Mouse (Mus musculus) erythroblast, embryonic 14.5 days (primary cell): ENCODE measurements around the gene Tfb2m. TPM values are rescaled to one million over a fixed set of nuclear protein-coding genes. Genes with fewer than 3 reads are reported as not detected.

Experiments
- H3K27me3 ChIP-seq: 2 replicates; pipeline ENCODE4 v1.6.1; 2012; ENCODE audit warnings: inconsistent platforms; ENCODE audit not compliant: control insufficient read depth
- H3K36me3 ChIP-seq: 2 replicates; pipeline ENCODE4 v1.6.1; 2012; ENCODE audit warnings: mild to moderate bottlenecking, inconsistent platforms; ENCODE audit not compliant: control insufficient read depth
- H3K4me1 ChIP-seq: 2 replicates; pipeline ENCODE4 v1.6.1; 2012; ENCODE audit warnings: inconsistent platforms; ENCODE audit not compliant: control insufficient read depth
- H3K4me3 ChIP-seq: replicated peaks from 2 replicates; pipeline ENCODE3; 2012; ENCODE audit warnings: moderate library complexity, mild to moderate bottlenecking, inconsistent platforms
- H3K9me3 ChIP-seq: 2 replicates; pipeline ENCODE4 v1.6.1; 2012; ENCODE audit warnings: low read length, inconsistent platforms, mixed read lengths; ENCODE audit not compliant: control insufficient read depth
- GATA1 ChIP-seq: IDR thresholded peaks from 2 replicates; pipeline ENCODE4 v1.6.1; 2012; ENCODE audit warnings: low read length, inconsistent platforms, mixed read lengths
- TAL1 ChIP-seq: IDR thresholded peaks from 3 replicates; pipeline ENCODE4 v1.6.1; 2012; ENCODE audit warnings: low read length, inconsistent platforms, mixed read lengths
- polyA plus RNA-seq: library from polyadenylated mRNA; stranded (reverse); fragments of >175 nt; gene quantifications from 2 replicates; pipeline ENCODE4 v1.2.3, GENCODE M21; 2012

Gene Tfb2m
- polyA plus RNA-seq, 1 experiment, result 0.32 TPM

DNA sequence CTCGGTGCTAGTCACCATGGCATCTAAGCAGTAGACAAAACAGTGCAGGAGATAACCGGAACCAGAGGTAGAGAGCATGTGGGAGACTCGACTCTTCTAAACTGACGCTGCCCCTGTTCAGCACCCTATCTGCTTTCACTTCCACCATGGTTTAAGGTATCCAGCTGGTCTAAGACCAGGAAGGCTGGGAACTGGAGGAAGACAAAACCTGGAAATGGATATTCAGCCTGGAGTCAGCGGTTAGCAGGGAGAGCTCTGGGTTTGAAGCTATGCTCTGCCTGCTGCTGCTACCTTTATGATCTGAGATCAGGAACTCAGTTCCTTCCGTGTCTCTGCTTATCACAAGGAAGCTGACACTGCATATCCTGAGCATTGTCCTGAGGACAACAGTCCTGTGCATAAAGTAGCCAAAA, 36.0 kb upstream of the Tfb2m start:
- no peak overlapping the region for H3K4me3 ChIP-seq
- H3K9me3 ChIP-seq, result no peaks in the 10 kb centered on the region
- no peak for TF ChIP-seq TAL1
- TF ChIP-seq GATA1, result no peak
- H3K36me3 ChIP-seq, result peaks cover 50% of the 10 kb centered on the region
- peaks cover 59% of the 10 kb centered on the region for H3K4me1 ChIP-seq
- H3K27me3 ChIP-seq, result no peaks in the 10 kb centered on the region

DNA sequence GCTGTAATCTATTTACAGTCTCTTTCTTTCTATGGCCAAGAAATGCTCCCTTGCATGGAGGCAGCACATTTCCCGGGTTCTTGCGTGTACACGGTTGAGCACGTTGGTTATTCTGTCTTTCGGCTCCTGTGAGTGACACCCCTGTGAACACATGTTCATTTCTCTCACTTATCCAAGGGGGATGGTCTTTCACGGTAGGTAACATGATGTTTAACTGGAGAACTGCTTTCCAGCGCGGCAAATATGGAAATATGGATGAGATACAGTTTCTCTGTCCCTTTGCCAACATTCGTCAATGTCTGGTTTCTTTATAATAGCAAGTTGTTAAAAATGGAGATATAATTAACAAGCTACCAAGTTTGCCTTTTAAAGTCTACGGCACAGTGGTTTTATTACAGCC, 35.4 kb upstream of the Tfb2m start:
- H3K4me3 ChIP-seq, result no peak overlapping the region
- H3K36me3 ChIP-seq, result peaks cover 50% of the 10 kb centered on the region
- no peak for TF ChIP-seq TAL1
- TF ChIP-seq GATA1, result no peak
- H3K27me3 ChIP-seq, result no peaks in the 10 kb centered on the region
- H3K4me1 ChIP-seq, result peaks cover 59% of the 10 kb centered on the region
- no peaks in the 10 kb centered on the region for H3K9me3 ChIP-seq

DNA sequence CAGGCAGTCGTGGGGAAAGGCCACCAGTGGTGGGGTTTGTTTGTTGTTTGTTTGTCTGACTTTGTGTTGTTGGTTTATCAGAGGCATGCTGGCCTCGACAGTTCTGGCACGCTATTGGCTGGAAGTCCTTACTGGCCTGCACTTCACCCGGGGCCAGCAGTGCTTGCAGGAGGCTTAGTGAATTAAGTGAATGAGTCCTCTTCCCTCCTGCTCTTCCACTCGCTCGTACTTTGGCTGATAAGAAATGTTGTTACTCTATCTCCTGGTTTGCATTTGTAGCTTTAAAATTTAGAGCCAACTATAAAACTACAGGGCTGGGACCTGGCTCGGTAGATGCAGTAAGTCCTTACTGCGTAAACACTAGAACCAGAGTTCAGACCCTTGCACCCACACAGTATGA, 34.1 kb upstream of the Tfb2m start:
- Histone ChIP-seq H3K4me3 (no peak overlapping the region), H3K36me3 (peaks cover 56% of the 10 kb centered on the region), H3K4me1 (peaks cover 60% of the 10 kb centered on the region), H3K9me3 (no peaks in the 10 kb centered on the region), H3K27me3 (no peaks in the 10 kb centered on the region)
- no peak for TF ChIP-seq TAL1
- no peak for TF ChIP-seq GATA1

GRCm38 (mm10) chr1:179578625-179579024, 32.6 kb upstream of the Tfb2m start:
- Histone ChIP-seq H3K36me3 (peaks cover 65% of the 10 kb centered on the region), H3K4me3 (no peak overlapping the region), H3K9me3 (no peaks in the 10 kb centered on the region), H3K4me1 (peaks cover 61% of the 10 kb centered on the region), H3K27me3 (no peaks in the 10 kb centered on the region)
- TF ChIP-seq GATA1, result no peak
- no peak for TF ChIP-seq TAL1

DNA sequence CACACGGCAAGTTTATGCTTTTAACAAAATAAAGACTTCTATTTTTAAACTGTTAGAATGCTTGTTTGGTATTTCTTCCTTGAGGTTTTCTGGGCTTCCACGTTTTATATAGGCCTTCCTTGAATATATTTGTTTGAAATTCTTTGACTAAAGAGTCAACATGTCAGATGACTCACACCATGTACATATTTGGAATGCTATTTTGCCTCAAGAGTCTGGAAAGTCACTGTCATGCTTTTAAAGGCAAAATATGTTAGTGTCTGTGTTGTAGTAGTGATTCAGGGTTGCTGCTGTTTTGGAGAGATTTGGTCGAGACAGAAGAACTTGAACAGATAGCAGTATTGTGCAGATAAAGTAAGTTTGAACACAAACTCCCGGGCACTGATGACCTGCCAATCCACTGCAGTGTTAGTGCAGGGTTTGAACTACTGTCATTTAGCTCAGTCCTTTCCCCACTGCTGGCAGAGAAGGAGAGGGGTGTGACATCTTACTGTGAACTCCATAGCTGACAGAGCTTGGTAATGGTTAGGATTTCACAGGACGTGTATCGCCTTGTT, 27.7 kb upstream of the Tfb2m start:
- H3K36me3 ChIP-seq, result peaks cover 29% of the 10 kb centered on the region
- TF ChIP-seq TAL1 (no peak), GATA1 (no peak)
- peaks cover 36% of the 10 kb centered on the region for H3K4me1 ChIP-seq
- no peaks in the 10 kb centered on the region for H3K9me3 ChIP-seq
- H3K27me3 ChIP-seq, result no peaks in the 10 kb centered on the region
- no peak overlapping the region for H3K4me3 ChIP-seq

DNA sequence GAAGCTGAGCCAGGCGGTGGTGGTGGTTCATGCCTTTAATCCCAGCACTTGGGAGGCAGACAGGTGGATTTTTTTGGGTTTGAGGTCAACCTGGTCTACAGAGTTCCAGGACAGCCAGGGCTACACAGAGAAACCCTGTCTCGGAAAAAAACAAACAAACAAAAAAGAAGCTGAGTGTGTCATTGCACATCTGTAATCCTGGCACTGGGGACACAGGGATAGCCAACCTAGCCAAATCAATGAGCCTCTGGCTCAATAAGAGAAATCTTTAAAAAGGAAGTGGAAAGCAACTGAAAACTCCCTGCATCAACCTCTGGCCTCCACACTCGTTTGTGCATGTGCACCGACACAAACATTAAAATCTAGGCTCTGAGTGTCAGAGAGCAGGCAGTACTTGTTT, 25.6 kb upstream of the Tfb2m start:
- Histone ChIP-seq H3K9me3 (no peaks in the 10 kb centered on the region), H3K4me3 (no peak overlapping the region), H3K4me1 (peaks cover 39% of the 10 kb centered on the region), H3K36me3 (peaks cover 24% of the 10 kb centered on the region), H3K27me3 (no peaks in the 10 kb centered on the region)
- no peak for TF ChIP-seq TAL1

DNA sequence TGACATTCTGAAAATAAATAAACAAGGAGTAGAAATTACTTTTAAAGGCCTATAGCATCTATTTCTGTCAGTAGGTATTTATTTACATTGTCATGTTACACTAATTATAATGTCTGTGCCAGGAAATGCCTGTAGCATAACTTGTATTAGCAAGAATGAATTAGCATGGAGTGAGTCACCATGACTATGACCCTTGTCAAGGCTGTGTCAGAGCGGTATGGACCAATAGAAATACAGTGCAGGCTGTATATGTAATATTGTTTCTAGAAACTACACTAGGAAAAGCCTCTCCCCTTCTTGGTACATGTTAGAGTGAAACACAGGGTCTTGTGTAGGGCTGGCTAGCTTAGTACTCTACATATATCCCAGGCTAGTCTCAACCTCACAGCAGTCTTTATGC, 24.4 kb upstream of the Tfb2m start:
- Histone ChIP-seq H3K4me3 (no peak overlapping the region), H3K36me3 (peaks cover 22% of the 10 kb centered on the region), H3K9me3 (no peaks in the 10 kb centered on the region), H3K4me1 (peaks cover 43% of the 10 kb centered on the region), H3K27me3 (no peaks in the 10 kb centered on the region)
- TF ChIP-seq GATA1, result no peak
- TF ChIP-seq TAL1, result no peak

DNA sequence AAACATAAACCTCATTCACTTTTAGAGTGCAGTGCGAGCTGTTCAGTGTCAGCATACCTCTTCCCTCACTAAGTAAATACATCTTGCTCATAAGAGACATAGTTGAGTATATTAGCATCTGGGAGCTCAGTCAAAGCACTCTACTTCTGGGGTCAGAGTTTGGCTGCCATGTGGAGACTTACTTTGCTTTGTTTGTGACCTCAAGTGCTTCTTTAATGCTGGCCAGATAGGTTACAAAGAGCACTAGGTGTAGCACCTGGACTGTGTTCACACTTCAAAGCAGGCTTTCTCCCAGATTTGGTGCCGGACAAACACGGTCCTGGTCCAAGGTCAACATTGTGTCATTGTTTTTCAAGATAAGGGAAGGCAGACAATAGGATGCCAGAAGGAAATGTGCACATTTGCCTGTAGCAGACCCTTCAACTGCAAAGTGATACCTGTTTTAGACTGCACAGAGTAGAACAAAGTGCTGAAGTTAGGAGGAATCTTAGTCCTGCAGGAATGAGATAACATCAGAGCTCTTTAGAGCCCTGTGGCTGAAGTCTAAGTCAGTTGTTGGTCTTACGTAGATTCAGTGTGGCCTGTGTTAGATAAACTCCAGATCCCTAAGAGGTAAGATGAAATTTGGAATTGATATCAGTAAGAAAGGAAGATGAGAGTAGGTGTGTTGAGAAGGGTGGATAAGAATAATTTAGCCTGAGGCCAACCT, 22.8 kb upstream of the Tfb2m start:
- Histone ChIP-seq H3K36me3 (peaks cover 7% of the 10 kb centered on the region), H3K9me3 (no peaks in the 10 kb centered on the region), H3K4me1 (peaks cover 38% of the 10 kb centered on the region), H3K27me3 (no peaks in the 10 kb centered on the region), H3K4me3 (no peak overlapping the region)
- TF ChIP-seq GATA1, result no peak
- no peak for TF ChIP-seq TAL1

DNA sequence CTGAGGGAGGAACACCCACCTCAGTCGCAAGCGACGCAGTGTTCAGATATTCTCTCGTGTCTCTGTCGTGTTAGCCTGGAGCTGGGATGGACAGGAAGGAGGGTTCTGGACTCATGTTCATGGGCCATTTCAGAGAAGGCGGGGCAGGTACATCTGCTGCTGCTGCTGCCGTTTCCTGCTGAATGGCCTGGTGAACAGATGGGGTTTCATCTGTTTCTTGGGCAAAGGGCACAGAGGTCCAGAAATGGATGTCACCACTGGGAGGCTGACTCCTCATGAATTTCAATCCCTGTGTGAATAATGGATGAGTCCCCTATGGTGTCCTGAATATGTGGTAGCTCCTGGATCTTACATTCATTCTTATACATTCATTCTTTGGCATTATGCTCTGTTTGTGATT, 21.5 kb upstream of the Tfb2m start:
- no peaks in the 10 kb centered on the region for H3K9me3 ChIP-seq
- H3K36me3 ChIP-seq, result peaks cover 3% of the 10 kb centered on the region
- peaks cover 35% of the 10 kb centered on the region for H3K4me1 ChIP-seq
- no peak overlapping the region for H3K4me3 ChIP-seq
- TF ChIP-seq TAL1 (no peak), GATA1 (no peak)
- H3K27me3 ChIP-seq, result no peaks in the 10 kb centered on the region

- no peak for TF ChIP-seq GATA1
- no peak for TF ChIP-seq TAL1
- H3K36me3 ChIP-seq, result peaks cover 16% of the 10 kb centered on the region
- no peak overlapping the region for H3K4me3 ChIP-seq
- H3K4me1 ChIP-seq, result peaks cover 28% of the 10 kb centered on the region
- H3K9me3 ChIP-seq, result no peaks in the 10 kb centered on the region
- H3K27me3 ChIP-seq, result no peaks in the 10 kb centered on the region
Observed at GRCm38 (mm10) chr1:179563926-179564325, 17.9 kb upstream of the Tfb2m start.
